Mouse (Mus musculus): Measurements from ENCODE around the gene Secisbp2l. TPM values are rescaled to one million over a fixed set of nuclear protein-coding genes. Genes with fewer than 3 reads are reported as not detected.

Gene Secisbp2l
- total RNA-seq, 2 experiments from 2014 or later: 19.3 to 43.1 TPM

- ATAC-seq (replicated peaks; ENCODE audit: low FRiP score, poor library complexity, severe bottlenecking): no peak
Observed at GRCm38 (mm10) chr2:125723408-125724085, 59.1 kb downstream of the Secisbp2l start.

GRCm38 (mm10) chr2:125723086-125723407 lies 59.6 kb downstream of the Secisbp2l start:
- no peak for ATAC-seq (replicated peaks; ENCODE audit: low FRiP score, poor library complexity, severe bottlenecking)

- ATAC-seq (replicated peaks; ENCODE audit: low FRiP score, poor library complexity, severe bottlenecking): no peak
Observed at GRCm38 (mm10) chr2:125716599-125716998, 66.1 kb downstream of the Secisbp2l start.

- ATAC-seq (replicated peaks; ENCODE audit: low FRiP score, poor library complexity, severe bottlenecking): peak; percentile 86
Observed at GRCm38 (mm10) chr2:125706510-125706921, 76.2 kb downstream of the Secisbp2l start.

GRCm38 (mm10) chr2:125704907-125705631 lies 77.6 kb downstream of the Secisbp2l start:
- no peak for ATAC-seq (replicated peaks; ENCODE audit: low FRiP score, poor library complexity, severe bottlenecking)

- no peak for ATAC-seq (replicated peaks; ENCODE audit: low FRiP score, poor library complexity, severe bottlenecking)
Observed at GRCm38 (mm10) chr2:125702851-125703250, 79.8 kb downstream of the Secisbp2l start.

- no peak for ATAC-seq (replicated peaks; ENCODE audit: low FRiP score, poor library complexity, severe bottlenecking)
Observed at GRCm38 (mm10) chr2:125701606-125702005, 81.1 kb downstream of the Secisbp2l start.

GRCm38 (mm10) chr2:125696219-125696618 lies 86.5 kb downstream of the Secisbp2l start:
- no peak for ATAC-seq (replicated peaks; ENCODE audit: low FRiP score, poor library complexity, severe bottlenecking)

GRCm38 (mm10) chr2:125694798-125695197 lies 87.9 kb downstream of the Secisbp2l start:
- ATAC-seq (replicated peaks; ENCODE audit: low FRiP score, poor library complexity, severe bottlenecking): no peak

GRCm38 (mm10) chr2:125692010-125692409 lies 90.7 kb downstream of the Secisbp2l start:
- no peak for ATAC-seq (replicated peaks; ENCODE audit: low FRiP score, poor library complexity, severe bottlenecking)

Other genes with a start within 250 kb of the Secisbp2l start
- 14.3 and 20.2 TPM in 2 replicates for gene Cep152, start 157.8 kb downstream of the Secisbp2l start, total RNA-seq (2015; ENCODE audit: low replicate concordance)
- 36.8 and 49.8 TPM in 2 replicates for gene Cep152, start 157.8 kb downstream of the Secisbp2l start, total RNA-seq (2017; ENCODE audit: low replicate concordance)
- 52.0 and 77.1 TPM in 2 replicates for gene Eid1, start 109.8 kb downstream of the Secisbp2l start, total RNA-seq (2015; ENCODE audit: low replicate concordance)
- gene Eid1, start 109.8 kb downstream of the Secisbp2l start, total RNA-seq (2017; ENCODE audit: low replicate concordance): 96.0 and 96.6 TPM in 2 replicates
- not detected in 2 replicates for gene Shc4, start 58.7 kb downstream of the Secisbp2l start, total RNA-seq (2015; ENCODE audit: low replicate concordance)
- 0.15 and 3.3 TPM in 2 replicates for gene Shc4, start 58.7 kb downstream of the Secisbp2l start, total RNA-seq (2017; ENCODE audit: low replicate concordance)
- gene Galk2, start 76.2 kb upstream of the Secisbp2l start, total RNA-seq (2015; ENCODE audit: low replicate concordance): 1.1 and 5.0 TPM in 2 replicates
- gene Galk2, start 76.2 kb upstream of the Secisbp2l start, total RNA-seq (2017; ENCODE audit: low replicate concordance): 4.0 and 17.5 TPM in 2 replicates
- gene Cops2, start 76.3 kb upstream of the Secisbp2l start, total RNA-seq (2015; ENCODE audit: low replicate concordance): 60.5 and 85.1 TPM in 2 replicates
- gene Cops2, start 76.3 kb upstream of the Secisbp2l start, total RNA-seq (2017; ENCODE audit: low replicate concordance): 143 and 182 TPM in 2 replicates

All from erythroid progenitor cell, adult 5-6 weeks (primary cell).